Mouse (Mus musculus): Measurements from ENCODE around the gene Bcl10. TPM values are rescaled to one million over a fixed set of nuclear protein-coding genes. Genes with fewer than 3 reads are reported as not detected.

Gene Bcl10
- polyA plus RNA-seq, 1 experiment, result 13.5 TPM

DNA sequence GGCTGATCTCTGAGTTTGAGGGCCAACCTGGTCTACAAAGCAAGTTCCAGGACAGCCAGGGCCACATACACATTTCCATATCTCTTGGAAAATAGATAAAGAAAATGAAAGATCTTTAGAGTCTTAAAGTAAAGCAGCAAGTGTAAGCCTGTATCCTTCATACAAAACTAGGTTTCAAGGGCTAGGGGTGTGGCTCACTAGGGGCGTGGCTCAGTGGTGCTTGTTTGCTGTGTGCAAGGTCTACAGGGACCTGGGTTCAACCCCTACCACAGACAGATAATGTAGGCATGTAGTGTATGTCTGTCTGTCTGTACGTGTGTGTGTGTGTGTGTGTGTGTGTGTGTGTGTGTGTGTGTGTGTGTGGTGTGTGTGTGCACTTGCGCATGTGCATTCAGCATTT is 23.3 kb downstream of the Bcl10 start:
- no peak for DNase-seq
- 52% methylated on average over 3 of the region's 3 CpGs for WGBS
- Histone ChIP-seq H3K4me3 (replicated peaks; ENCODE audit: extremely low read depth, low read depth, low read length) (no peak overlapping the region), H3K4me1 (ENCODE audit: control insufficient read depth, insufficient read depth, low read length) (peaks cover 14% of the 10 kb centered on the region)
- no peak for TF ChIP-seq CTCF (IDR thresholded peaks at IDR 0.05; ENCODE audit: insufficient read depth, low read length)
- no peak for TF ChIP-seq POLR2A (IDR thresholded peaks at IDR 0.05; ENCODE audit: borderline replicate concordance, extremely low read depth, low read depth, low read length)

DNA sequence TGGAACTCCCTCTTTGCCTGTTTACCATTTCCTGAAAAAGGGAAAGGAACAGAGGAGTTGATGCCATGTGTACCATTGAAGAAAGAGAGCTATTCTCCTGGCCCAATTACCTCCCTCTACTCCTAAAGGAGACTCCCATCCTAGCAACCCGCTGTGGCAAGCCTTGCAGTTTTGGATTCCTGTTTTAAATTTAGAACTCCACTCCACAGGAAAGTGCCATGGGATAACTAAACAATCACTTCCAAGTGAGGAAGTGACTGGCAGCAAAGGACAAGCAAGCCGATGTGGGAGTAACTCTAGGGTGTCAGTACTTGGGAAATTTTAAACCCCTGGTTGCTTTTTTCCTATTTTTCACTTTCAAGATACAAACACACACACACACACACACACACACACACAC is 24.1 kb downstream of the Bcl10 start:
- no peak for TF ChIP-seq CTCF (IDR thresholded peaks at IDR 0.05; ENCODE audit: insufficient read depth, low read length)
- no peak for TF ChIP-seq POLR2A (IDR thresholded peaks at IDR 0.05; ENCODE audit: borderline replicate concordance, extremely low read depth, low read depth, low read length)
- DNase-seq, result no peak
- 23% methylated on average over 2 of the region's 2 CpGs for WGBS
- peaks cover 12% of the 10 kb centered on the region for H3K4me1 ChIP-seq (ENCODE audit: control insufficient read depth, insufficient read depth, low read length)
- H3K4me3 ChIP-seq (replicated peaks; ENCODE audit: extremely low read depth, low read depth, low read length), result no peak overlapping the region

GRCm38 (mm10) chr3:145947539-145948204 is 25.1 kb downstream of the Bcl10 start:
- WGBS, result 44% methylated on average over 6 of the region's 6 CpGs
- Histone ChIP-seq H3K4me1 (ENCODE audit: control insufficient read depth, insufficient read depth, low read length) (peaks cover 12% of the 10 kb centered on the region), H3K4me3 (replicated peaks; ENCODE audit: extremely low read depth, low read depth, low read length) (no peak overlapping the region)
- no peak for DNase-seq
- TF ChIP-seq CTCF (IDR thresholded peaks at IDR 0.05; ENCODE audit: insufficient read depth, low read length) (no peak), POLR2A (IDR thresholded peaks at IDR 0.05; ENCODE audit: borderline replicate concordance, extremely low read depth, low read depth, low read length) (no peak)

DNA sequence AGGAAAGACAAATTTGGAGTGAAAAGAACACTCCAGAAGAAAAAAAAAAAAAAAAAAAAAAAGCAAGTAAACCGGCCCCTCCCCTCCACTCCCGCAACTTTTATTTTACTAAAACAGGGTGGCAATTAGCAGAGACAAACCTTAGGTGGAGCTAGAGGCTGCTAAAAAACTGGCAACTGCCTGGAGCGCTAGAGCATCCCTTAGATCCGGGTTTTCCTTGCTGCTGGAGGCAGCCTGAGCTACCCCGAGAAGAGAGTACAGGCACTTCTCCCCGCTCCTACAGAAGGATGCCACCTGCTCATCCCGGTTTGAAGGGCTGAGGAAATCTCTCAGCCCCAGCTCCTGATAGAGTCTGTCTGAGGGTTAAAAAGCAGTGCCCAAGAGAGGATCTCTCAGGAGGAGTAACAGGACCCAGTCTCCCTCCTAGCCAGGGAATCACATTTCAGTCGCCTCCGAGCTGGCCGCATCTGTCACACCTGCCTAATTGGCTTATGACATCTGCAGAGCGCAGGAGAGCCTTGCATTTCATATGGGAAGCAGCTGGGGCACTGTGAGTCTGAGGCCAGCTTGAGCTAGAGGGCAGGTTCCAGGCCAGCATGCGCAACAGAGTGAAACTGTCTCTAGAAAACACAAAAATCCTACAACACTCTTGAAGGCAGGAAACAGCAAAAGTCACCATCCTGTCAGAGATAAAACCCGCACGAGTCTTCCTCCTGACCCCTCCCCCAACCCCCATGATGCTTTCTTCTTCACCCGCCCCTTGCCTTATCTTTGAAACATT is 27.6 kb downstream of the Bcl10 start:
- Histone ChIP-seq H3K4me3 (replicated peaks; ENCODE audit: extremely low read depth, low read depth, low read length) (no peak overlapping the region), H3K4me1 (ENCODE audit: control insufficient read depth, insufficient read depth, low read length) (peaks cover 12% of the 10 kb centered on the region)
- DNase-seq, result peak; percentile 35
- TF ChIP-seq CTCF (IDR thresholded peaks at IDR 0.05; ENCODE audit: insufficient read depth, low read length), result peak; percentile 62
- no peak for TF ChIP-seq POLR2A (IDR thresholded peaks at IDR 0.05; ENCODE audit: borderline replicate concordance, extremely low read depth, low read depth, low read length)
- 14% methylated on average over 15 of the region's 15 CpGs for WGBS

DNA sequence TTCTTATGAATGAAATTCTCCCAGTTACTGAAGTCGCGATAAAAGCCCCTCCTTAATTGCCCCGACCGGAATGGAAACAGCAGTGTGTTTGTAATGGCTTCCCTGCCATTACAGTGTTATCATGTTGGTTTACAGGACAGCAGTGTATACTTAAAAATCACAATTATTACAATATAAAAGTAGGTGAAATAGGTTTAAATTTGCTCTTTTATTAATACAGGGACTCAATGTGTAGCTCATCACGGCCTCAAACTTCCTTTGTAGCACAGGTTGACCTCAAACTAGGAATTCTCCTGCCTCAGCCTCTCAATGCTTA is 28.2 kb downstream of the Bcl10 start:
- TF ChIP-seq CTCF (IDR thresholded peaks at IDR 0.05; ENCODE audit: insufficient read depth, low read length) (no peak), POLR2A (IDR thresholded peaks at IDR 0.05; ENCODE audit: borderline replicate concordance, extremely low read depth, low read depth, low read length) (no peak)
- no peak for DNase-seq
- 43% methylated on average over 5 of the region's 5 CpGs for WGBS
- no peak overlapping the region for H3K4me3 ChIP-seq (replicated peaks; ENCODE audit: extremely low read depth, low read depth, low read length)
- peaks cover 12% of the 10 kb centered on the region for H3K4me1 ChIP-seq (ENCODE audit: control insufficient read depth, insufficient read depth, low read length)

- WGBS, result 56% methylated on average over 17 of the region's 17 CpGs
- no peak for TF ChIP-seq CTCF (IDR thresholded peaks at IDR 0.05; ENCODE audit: insufficient read depth, low read length)
- TF ChIP-seq POLR2A (IDR thresholded peaks at IDR 0.05; ENCODE audit: borderline replicate concordance, extremely low read depth, low read depth, low read length), result no peak
- peaks cover 5% of the 10 kb centered on the region for H3K4me1 ChIP-seq (ENCODE audit: control insufficient read depth, insufficient read depth, low read length)
- no peak overlapping the region for H3K4me3 ChIP-seq (replicated peaks; ENCODE audit: extremely low read depth, low read depth, low read length)
- DNase-seq, result no peak
Observed at GRCm38 (mm10) chr3:145951287-145952165, 28.9 kb downstream of the Bcl10 start.

DNA sequence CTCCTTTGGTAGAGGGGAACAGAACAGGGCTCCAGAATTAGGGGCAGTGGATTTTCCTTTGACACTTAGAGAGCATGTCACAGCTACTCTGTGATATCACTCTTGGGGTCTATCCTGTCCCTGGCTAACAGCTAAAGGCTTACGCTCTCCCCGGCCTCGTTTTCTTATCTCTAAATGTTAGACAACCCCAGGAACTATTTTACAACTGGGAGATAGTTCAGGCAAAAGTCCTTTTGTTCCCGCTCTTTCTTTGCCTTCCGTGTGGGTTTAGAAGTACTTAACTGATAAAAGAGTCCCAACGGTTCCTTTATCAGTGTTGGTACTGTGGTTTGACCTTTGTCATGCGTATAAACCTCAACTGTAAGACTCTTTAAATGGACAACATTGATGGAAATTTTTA is 30.3 kb downstream of the Bcl10 start:
- no peak for DNase-seq
- H3K4me3 ChIP-seq (replicated peaks; ENCODE audit: extremely low read depth, low read depth, low read length), result no peak overlapping the region
- TF ChIP-seq CTCF (IDR thresholded peaks at IDR 0.05; ENCODE audit: insufficient read depth, low read length), result no peak
- no peak for TF ChIP-seq POLR2A (IDR thresholded peaks at IDR 0.05; ENCODE audit: borderline replicate concordance, extremely low read depth, low read depth, low read length)
- H3K4me1 ChIP-seq (ENCODE audit: control insufficient read depth, insufficient read depth, low read length), result peaks cover 4% of the 10 kb centered on the region
- WGBS, result 66% methylated on average over 7 of the region's 7 CpGs

GRCm38 (mm10) chr3:145953411-145953810 is 30.8 kb downstream of the Bcl10 start:
- H3K4me1 ChIP-seq (ENCODE audit: control insufficient read depth, insufficient read depth, low read length), result peaks cover 4% of the 10 kb centered on the region
- DNase-seq, result no peak
- TF ChIP-seq POLR2A (IDR thresholded peaks at IDR 0.05; ENCODE audit: borderline replicate concordance, extremely low read depth, low read depth, low read length), result no peak
- TF ChIP-seq CTCF (IDR thresholded peaks at IDR 0.05; ENCODE audit: insufficient read depth, low read length), result no peak
- H3K4me3 ChIP-seq (replicated peaks; ENCODE audit: extremely low read depth, low read depth, low read length), result no peak overlapping the region
- WGBS, result 75% methylated on average over 2 of the region's 2 CpGs

DNA sequence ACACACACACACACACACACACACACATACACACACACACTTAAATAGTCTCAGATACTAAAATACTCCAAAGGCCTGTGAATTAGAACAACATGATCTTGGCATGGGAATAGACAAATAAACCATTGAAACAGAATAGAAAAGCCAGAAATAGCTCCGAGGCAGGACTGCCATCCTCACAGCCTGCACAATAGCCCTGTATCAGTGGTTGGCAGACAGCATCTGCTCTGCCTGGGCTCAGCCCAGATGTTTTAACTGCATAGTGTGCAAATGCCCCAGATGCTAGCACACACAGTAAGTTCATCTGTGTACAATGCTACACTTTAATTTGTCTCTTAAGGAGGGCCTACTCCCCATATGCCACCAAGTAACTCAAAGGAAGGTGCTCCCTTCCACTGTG is 37.2 kb downstream of the Bcl10 start:
- TF ChIP-seq CTCF (IDR thresholded peaks at IDR 0.05; ENCODE audit: insufficient read depth, low read length), result no peak
- TF ChIP-seq POLR2A (IDR thresholded peaks at IDR 0.05; ENCODE audit: borderline replicate concordance, extremely low read depth, low read depth, low read length), result no peak
- Histone ChIP-seq H3K4me1 (ENCODE audit: control insufficient read depth, insufficient read depth, low read length) (peaks cover 6% of the 10 kb centered on the region), H3K4me3 (replicated peaks; ENCODE audit: extremely low read depth, low read depth, low read length) (no peak overlapping the region)
- WGBS, result 24% methylated on average over 1 of the region's 1 CpGs
- DNase-seq, result no peak

Data from lung, adult 2 months (tissue).